Mouse (Mus musculus) splenic B cell, adult 2 months (primary cell): ENCODE measurements around the gene Klf3.

Experiments used
- DNase-seq: peaks from one replicate; pipeline ENCODE4 v3.0.0-alpha.2; 2011; ENCODE audit warnings: low read depth, low spot score
- H3K27me3 ChIP-seq: 2 replicates; pipeline ENCODE4 v1.6.1; 2012; ENCODE audit warnings: mild to moderate bottlenecking, low read length, moderate library complexity, mixed read lengths; ENCODE audit not compliant: control insufficient read depth, poor library complexity, insufficient read depth, severe bottlenecking
- H3K36me3 ChIP-seq: 2 replicates; pipeline ENCODE4 v1.6.1; 2012; ENCODE audit warnings: mild to moderate bottlenecking, low read length, moderate library complexity, mixed read lengths; ENCODE audit not compliant: control insufficient read depth, poor library complexity, insufficient read depth, severe bottlenecking

The Klf3 gene

DNA sequence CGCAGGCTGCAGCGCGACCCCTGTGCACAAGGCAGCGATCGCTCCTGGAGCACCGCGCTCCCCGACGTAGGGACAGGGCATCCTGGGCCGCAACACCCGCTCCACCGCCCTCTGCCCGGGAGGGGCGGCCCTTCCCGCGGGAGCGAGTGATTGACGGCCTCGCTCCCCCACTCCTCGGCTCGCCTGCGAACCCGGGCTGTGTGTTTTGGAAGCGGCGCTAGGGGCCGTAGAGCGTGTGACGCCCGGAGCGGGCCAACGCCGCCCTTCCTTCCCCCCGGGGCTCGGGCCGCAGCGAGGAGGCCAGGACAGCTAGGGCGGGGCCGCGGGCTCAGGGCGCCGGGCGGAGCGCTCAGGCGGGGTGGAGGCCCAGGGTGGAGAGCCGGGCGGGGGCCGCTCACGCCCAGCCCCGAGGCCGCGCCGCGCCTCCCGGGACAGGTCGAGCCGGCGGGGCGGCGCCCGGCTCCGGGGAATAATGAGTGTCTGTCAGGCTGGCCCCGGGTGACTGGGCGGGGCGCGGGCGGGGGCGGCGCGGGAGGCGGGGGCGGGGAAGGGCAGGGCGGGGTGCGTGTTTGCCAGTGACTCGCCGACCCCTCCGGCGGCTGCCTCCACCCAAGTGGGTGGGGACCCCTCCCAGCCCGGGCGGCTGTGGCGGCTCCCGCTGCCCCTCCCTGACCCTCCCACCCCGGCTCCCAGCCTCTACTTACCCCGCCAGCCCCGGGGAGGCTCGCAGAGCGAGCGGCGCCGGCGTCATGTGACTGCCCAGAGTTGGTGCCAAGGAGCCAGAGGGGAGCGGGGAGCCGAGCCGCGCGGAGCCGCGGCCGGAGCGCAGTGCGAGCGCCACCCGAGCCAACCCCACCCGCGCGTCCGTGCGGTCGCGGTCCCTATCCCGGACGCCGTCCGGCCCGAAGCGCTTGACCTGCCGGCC is at the start of gene Klf3:
TSS of gene Klf3 (plus strand) at position 594 of the 925 bp plus-strand sequence.
- DNase-seq = peak; percentile 91
- Histone ChIP-seq H3K27me3 (no peaks in the 10 kb centered on the region), H3K36me3 (no peaks in the 10 kb centered on the region)

DNA sequence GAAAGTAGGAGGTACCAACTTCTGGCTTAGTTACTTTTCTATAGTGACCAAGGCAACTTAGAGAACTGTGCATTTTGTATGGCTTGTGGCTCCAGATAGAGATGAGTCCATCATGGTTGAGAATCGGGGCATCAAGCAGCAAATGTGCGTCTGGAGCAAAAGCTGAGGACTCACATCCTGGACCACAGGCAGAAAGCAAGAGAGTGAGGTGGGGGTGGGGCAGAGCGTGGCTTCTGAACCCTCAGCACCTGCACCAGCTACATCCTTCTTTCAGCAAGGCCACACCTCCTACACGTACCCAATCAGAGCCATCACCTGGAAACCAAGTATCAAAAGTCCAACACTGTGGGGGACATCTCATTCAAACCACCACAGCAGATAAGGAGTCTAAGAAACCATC is 40.9 kb upstream of the Klf3 start:
- no peak for DNase-seq

DNA sequence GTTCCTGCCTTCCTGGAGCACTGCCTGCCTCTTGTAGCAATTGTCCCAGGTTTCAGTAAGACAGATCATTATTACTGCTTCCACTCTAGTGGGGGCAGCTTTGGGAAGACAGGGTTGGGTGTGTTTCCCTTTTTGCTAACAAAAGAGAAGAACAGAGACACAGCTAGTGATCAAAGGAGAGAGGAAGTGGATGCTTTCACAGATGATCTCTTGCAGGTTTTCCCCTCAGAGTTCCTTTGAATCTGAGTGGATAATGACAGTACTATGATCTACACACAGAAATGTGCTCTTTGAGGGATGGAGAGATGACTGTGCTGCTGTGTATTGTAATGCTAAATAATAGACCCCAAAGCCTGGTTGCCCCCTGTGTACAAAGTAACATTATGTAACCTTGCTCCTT is 38.7 kb upstream of the Klf3 start:
- DNase-seq = peak; percentile 42
- H3K36me3 ChIP-seq = no peaks in the 10 kb centered on the region

More for the DNA sequence above, 40.9 kb upstream of the Klf3 start:
- Histone ChIP-seq H3K36me3 (no peaks in the 10 kb centered on the region), H3K27me3 (no peaks in the 10 kb centered on the region)

DNA sequence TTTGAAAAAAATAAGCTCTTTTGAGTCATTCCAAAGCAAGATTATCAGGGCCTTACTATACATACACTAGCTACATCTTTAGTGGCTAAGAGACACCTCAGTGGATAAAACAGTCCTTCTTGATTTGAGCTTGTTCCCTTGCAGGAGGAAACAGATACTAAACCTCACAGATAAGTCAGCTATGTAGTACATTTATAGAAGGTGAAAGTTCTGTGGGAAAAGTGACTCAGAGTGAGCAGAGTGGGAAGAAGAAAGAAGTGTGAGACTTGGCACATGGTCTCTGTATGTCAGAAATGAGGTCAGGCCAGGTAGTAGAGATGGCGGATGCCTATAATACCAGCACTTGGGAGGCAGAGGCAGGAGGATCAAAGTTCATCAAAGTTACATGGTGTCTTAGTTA is 37.4 kb upstream of the Klf3 start:
- DNase-seq = no peak

More for the DNA sequence above, 38.7 kb upstream of the Klf3 start:
- H3K27me3 ChIP-seq = no peaks in the 10 kb centered on the region

DNA sequence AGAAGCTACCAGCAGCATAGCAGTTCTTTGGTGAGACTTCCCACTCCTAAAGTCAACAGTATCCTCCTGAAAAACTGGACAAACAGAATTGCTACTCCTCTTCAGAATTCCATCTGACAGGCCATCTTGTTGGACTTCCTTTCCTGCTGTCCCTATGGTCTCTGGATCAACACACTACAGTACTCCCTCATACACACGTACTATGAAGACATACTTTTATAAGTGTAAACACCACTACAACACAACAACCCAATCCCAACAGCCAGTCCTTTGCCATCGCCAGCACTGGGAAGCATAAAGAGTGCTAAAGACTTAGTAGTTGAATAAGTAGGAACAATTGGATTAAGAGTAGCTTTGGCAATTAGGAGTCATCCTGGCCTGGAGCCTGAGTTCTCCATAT is 36.6 kb upstream of the Klf3 start:
- H3K27me3 ChIP-seq = no peaks in the 10 kb centered on the region
- no peak for DNase-seq
- no peaks in the 10 kb centered on the region for H3K36me3 ChIP-seq

More for the DNA sequence above, 37.4 kb upstream of the Klf3 start:
- H3K27me3 ChIP-seq = no peaks in the 10 kb centered on the region
- no peaks in the 10 kb centered on the region for H3K36me3 ChIP-seq

DNA sequence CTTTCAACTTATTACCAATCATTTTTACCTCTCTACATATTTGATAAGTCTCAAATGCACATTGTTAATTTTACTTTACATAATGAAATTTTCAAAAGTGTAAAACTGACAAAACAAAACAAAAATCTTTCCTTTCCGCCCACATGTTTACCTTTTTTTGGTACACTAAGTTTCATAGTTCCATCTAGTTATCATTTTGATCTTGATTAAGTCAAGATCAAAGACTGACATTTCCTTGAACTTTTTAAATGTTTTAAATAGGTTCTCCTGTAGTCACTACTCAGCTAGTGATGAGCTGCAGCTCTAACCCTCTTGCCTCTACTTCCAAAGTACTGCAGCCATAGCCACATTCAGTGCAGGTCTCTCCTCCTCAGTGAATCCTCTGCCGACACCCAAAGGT is 31.6 kb upstream of the Klf3 start:
- no peak for DNase-seq
- Histone ChIP-seq H3K27me3 (no peaks in the 10 kb centered on the region), H3K36me3 (no peaks in the 10 kb centered on the region)

DNA sequence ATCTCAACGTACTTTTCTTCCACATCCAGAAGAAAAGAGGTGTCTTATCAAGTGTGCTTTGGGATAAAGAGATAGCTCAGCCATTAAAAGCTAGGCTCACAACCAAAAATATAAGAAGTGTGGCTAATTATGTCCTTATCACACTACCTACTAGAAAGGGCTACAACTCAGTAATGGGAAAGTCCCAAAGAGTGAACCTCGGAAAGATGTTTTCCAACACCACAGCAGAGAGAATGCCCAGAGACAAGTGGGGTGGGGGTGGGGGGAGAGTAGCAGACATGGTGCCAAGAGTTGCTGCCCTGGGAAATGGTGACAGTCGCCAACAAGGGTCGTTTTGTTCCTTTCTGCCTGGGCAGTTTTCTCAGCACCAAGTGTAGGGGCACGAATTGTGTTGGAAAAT is 25.0 kb upstream of the Klf3 start:
- no peak for DNase-seq
- no peaks in the 10 kb centered on the region for H3K27me3 ChIP-seq
- H3K36me3 ChIP-seq = no peaks in the 10 kb centered on the region

DNA sequence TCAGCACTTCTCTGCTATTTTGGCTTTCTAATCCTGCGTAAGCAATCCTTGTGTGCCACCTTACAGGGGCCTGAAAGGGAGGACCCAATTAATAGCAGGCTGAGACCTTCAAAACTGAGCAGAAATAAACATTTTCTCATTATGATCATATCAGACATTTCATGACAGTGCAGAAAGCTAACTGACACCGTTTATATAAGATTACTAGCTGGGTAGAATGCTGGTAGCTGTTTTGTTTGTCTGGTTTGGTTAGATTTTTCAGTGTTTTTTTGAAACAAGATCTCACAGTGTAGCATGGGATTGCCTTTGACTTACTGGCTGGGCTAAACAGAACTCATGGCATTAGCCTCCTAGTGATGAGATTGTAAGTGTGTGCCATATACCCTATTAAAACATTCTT is 23.9 kb upstream of the Klf3 start:
- DNase-seq = no peak
- no peaks in the 10 kb centered on the region for H3K27me3 ChIP-seq
- no peaks in the 10 kb centered on the region for H3K36me3 ChIP-seq

DNA sequence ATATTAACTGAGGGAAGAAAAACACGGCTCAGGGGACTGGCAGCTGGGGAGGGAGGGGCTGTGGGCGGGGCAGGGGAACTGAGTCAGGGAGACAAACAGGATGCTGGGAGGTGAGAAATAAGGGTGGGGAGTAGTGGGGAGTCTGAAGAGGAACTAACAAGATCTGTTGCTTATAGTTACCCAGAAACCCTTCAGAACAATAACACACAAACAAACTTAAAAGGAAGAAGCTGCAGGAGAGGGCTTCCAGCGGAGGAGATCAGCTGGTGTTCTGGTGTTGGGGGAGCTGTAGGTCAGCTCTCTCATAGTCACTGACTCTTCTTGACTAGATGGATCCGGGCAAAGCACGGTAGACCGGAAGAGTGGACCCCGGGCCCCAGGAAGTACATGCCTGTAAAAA is 22.4 kb upstream of the Klf3 start:
- Histone ChIP-seq H3K36me3 (no peaks in the 10 kb centered on the region), H3K27me3 (no peaks in the 10 kb centered on the region)
- DNase-seq = peak; percentile 76

DNA sequence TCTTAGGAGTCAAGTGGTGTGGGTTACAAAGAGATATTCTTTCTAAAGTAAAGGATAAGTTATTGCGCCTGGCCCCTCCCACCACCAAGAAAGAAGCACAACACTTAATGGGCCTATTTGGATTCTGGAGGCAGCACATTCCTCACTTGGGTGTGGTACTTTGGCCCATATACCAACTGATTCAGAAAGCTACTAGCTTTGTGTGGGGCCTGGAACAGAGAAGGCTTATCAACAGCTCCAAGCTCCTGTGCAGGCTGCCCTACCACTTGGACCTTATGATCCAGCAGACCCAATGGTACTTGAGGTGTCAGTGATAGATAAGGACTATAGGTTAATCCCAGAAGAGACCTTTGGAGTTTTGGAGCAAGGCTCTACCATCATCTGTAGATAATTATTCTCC is 15.0 kb upstream of the Klf3 start:
- DNase-seq = no peak
- no peaks in the 10 kb centered on the region for H3K27me3 ChIP-seq
- no peaks in the 10 kb centered on the region for H3K36me3 ChIP-seq

DNA sequence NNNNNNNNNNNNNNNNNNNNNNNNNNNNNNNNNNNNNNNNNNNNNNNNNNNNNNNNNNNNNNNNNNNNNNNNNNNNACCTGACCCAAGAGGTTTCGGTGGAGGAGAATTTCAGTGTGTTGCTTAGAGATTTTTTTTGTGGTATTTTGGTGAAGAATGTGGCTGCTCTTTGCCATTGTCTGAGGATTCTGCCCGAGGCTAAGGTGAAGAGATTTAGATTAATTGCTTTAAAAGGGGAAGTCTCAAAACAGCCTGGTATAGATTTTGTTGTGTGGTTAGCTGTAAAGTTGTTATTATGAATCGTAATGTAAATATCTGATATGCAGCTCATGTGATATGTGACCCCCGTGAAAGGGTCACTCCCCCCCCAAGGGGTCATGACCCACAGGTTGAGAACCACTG is 5.0 kb upstream of the Klf3 start:
- DNase-seq = no peak
- Histone ChIP-seq H3K36me3 (no peaks in the 10 kb centered on the region), H3K27me3 (no peaks in the 10 kb centered on the region)

DNA sequence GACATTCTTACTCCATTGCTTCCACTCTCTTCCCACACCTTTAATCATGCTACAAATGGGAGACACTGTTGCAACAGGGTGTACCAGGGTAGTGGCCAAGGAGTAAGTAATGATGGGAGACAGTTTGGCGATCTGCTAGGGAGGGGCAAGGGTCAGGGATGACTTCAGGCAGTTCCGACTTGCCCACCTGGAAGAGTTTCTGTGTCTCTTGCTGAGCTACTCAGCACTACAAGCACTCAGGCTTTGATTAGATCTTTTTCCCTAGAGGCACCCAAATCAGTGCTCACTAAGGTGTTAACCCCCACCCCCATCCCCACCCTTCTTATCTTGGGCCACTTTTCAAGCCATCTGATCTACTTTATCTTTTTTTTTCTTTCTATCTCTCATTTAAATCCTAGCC is 1.6 kb upstream of the Klf3 start:
- no peaks in the 10 kb centered on the region for H3K36me3 ChIP-seq
- DNase-seq = no peak

DNA sequence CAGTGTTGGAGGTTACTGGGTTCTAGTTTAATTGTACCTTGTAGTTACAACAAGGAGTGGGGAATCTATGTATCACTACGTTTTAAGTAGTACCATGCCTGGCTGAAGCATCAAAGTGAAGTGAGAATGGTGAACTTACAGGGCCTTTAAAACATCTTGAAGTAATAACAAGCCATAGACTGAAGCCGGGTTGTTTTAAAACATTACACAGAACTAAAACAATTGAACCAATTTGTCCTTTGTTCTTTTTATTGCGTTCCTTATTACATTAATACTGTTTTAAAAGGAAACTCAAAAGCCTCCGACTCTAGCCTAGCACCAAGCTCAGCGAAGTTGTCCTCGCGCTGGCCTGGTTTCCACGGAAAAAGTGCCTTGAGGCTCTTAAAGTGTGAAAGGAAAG is 1.0 kb upstream of the Klf3 start:
- no peaks in the 10 kb centered on the region for H3K27me3 ChIP-seq
- H3K36me3 ChIP-seq = no peaks in the 10 kb centered on the region
- no peak for DNase-seq

More for the DNA sequence above, 1.6 kb upstream of the Klf3 start:
- no peaks in the 10 kb centered on the region for H3K27me3 ChIP-seq

DNA sequence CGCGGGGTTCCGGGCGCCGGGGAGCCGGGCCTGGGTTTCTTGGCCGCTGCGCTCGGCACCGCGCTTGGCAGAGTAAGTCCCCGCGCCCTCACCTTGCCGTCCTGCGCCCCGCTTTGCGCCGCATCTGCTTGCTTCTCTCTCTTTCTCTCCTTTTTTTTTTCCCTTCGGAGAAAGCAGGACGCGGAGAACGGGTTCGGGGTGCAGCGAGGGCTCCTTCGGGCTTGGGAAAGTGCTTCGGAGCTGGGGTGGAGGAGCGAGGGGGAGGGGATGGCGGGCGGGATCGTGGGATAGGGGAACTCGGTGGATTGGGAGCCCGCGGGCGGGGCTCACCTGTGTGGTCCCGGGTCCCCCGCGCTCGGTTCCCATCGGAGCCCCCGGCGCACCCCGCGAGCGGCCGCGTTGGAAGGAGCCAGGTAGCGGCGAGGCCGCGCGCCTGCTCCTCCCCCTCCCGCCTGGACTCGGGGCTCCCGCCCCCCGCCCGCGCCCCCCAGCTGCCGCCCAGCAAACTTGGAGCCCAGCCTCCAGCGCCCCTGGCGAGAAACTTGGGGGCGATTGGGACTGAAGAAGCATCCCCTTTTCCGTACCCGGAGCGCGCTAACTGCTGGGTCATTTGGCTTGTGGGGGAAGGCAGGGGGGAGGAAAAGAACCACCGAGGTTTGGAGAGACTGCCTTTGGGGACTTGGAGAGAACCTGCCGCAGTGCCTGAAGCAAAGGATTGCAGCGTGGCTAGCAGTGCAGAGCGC is 703 bp downstream of the Klf3 start:
- no peaks in the 10 kb centered on the region for H3K27me3 ChIP-seq
- DNase-seq = peak; percentile 39

More for the DNA sequence above, 703 bp downstream of the Klf3 start:
- 0 out of 2 replicates have a peak, but pooled peaks cover under 1% of the 10 kb centered on the region for H3K36me3 ChIP-seq
